Mouse (Mus musculus) layer of hippocampus, postnatal 10 days (tissue): ENCODE measurements at regions not wholly inside any gene's neighbourhood (a gene's known extent, or its start where the extent isn't known, plus 50 kb on each side); places are given as distances from the start of the nearest gene placed in this dataset.
"Not testable (repeated sequence)": the region's sequence is repeated elsewhere in the genome, so short reads cannot be mapped to it uniquely, and the experiment has no call there.

ENCODE experiments used
- DNase-seq, 2 experiments: peaks; one replicate each; pipeline ENCODE4 v3.0.0; 2021; ENCODE audit warnings: low spot score in 2 of 2

- no peak for DNase-seq
Measured at GRCm38 (mm10) chr7:111846417-111846816, 66.6 kb upstream of the Galnt18 start.

DNA sequence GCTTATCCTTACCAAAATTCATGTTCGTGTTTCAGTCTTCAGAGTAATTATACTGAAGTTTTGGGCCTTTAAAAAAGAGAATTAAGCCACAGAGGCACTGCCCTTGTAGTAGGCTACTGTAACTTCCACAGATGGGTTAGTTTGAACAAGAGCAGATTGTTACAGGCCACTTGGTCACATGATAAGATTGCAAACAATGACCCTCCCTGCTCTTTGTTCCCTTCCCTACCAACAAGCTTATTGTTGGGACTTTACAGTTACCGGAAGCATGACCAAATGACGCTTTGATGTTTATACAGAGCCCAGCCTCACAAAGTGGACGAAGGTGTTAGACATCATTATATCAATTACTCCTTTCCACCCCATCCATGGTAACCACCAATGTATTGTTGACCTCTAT is 63.9 kb upstream of the Galnt18 start:
- DNase-seq: no peak

- no peak for DNase-seq
Measured at GRCm38 (mm10) chr7:111840826-111841225, 61.0 kb upstream of the Galnt18 start.

- no peak for DNase-seq
Measured at GRCm38 (mm10) chr7:111838162-111838561, 58.4 kb upstream of the Galnt18 start.

- not testable (repeated sequence) for DNase-seq
Measured at GRCm38 (mm10) chr7:111834356-111834755, 54.6 kb upstream of the Galnt18 start.

GRCm38 (mm10) chr7:111829931-111830330 is 50.2 kb upstream of the Galnt18 start:
- no peak for DNase-seq
